23 mouse cellular contexts compared by ENCODE assay signal in the genomic region with DNA sequence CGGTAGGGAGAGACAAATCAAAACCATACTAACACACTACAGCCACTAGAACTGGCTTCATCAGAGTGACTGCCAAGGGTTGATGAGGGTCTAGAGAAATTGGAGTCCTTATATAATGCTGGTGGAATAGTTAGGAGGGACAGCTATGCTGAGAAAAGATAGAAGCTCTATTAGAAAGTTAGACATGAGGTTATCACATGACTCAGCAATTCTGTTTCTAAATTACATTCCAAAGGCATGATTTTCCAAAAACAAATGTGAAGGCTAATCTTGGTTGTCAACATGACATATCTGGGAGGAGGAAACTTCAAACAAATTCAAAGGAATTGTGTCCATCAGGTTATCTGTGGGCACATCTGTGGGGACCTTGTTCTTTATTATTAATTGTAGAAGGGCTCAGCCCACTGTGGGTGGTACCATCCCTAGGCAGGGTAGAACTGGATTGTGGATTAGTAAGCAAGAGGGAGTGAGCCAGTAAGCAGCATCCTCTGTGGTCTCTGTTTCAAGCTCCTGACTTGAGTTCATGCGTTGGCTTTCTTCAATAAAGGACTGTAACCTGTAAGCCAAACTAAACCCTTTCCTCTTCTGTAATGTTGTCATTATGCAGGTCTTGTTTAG. TPM values are rescaled to one million over a fixed set of nuclear protein-coding genes. Genes with fewer than 3 reads are reported as not detected.
DNase-seq lines count a peak whose midpoint lies in the region; ATAC-seq and TF ChIP-seq lines count a peak whose summit lies in the region.
"Had no signal": no experiment of that assay in that cellular context is flagged by ENCODE, and none has a peak within 500 bp of the region (broad histone marks: within the 10 kb centered on the region; RNA-seq: fewer than 3 reads in every experiment).

No protein-coding gene starts in this region.

- H3K9ac ChIP-seq in liver, embryonic 15.5 days = no peak overlapping the region
- H3K9ac ChIP-seq: limb, embryonic 13.5 days; neural tube, embryonic 12.5 days; stomach, embryonic 15.5 days had no signal

- H3ac ChIP-seq in C2C12 (ENCODE audit: control insufficient read depth, insufficient read length, low read depth) = no peak overlapping the region

- H3K27ac ChIP-seq in liver, embryonic 15.5 days (replicated peaks) = peak overlapping the region; percentile 82
- H3K27ac ChIP-seq: hindbrain, postnatal 0 days; limb, embryonic 13.5 days; neural tube, embryonic 12.5 days; stomach, embryonic 15.5 days had no signal

- TF ChIP-seq CTCF in C2C12 (IDR thresholded peaks at IDR 0.05; ENCODE audit: control insufficient read depth, insufficient read depth, insufficient read length) = no peak

- no peaks in the 10 kb centered on the region for H3K36me3 ChIP-seq in C2C12 (ENCODE audit: control insufficient read depth, insufficient read depth)
- peaks cover 4% of the 10 kb centered on the region for H3K36me3 ChIP-seq in erythroblast, embryonic 14.5 days (ENCODE audit: control insufficient read depth)
- H3K36me3 ChIP-seq in liver, embryonic 15.5 days (replicated peaks) = no peaks in the 10 kb centered on the region
- H3K36me3 ChIP-seq: limb, embryonic 13.5 days; neural tube, embryonic 12.5 days; stomach, embryonic 15.5 days had no signal

- no peaks in the 10 kb centered on the region for H3K9me3 ChIP-seq in erythroblast, embryonic 14.5 days (ENCODE audit: control insufficient read depth, low read length)
- no peaks in the 10 kb centered on the region for H3K9me3 ChIP-seq in liver, embryonic 15.5 days (replicated peaks)
- H3K9me3 ChIP-seq: limb, embryonic 13.5 days; neural tube, embryonic 12.5 days; stomach, embryonic 15.5 days had no signal

- peak overlapping the region; percentile 38 for H3K4me2 ChIP-seq in liver, embryonic 15.5 days
- H3K4me2 ChIP-seq: heart, embryonic 11.5 days; limb, embryonic 13.5 days; neural tube, embryonic 12.5 days; stomach, embryonic 15.5 days had no signal

- peak; percentile 53 for ATAC-seq in liver, embryonic 15.5 days (ENCODE audit: insufficient read depth)
- ATAC-seq: forebrain, embryonic 14.5 days; hindbrain, postnatal 0 days; lung, postnatal 0 days had no signal

- peaks cover 84% of the 10 kb centered on the region for H3K4me1 ChIP-seq in erythroblast, embryonic 14.5 days (ENCODE audit: control insufficient read depth)
- H3K4me1 ChIP-seq in liver, embryonic 15.5 days (replicated peaks) = peaks cover 50% of the 10 kb centered on the region
- H3K4me1 ChIP-seq: limb, embryonic 13.5 days; stomach, embryonic 15.5 days had no signal

- H3K27me3 ChIP-seq in C2C12 (ENCODE audit: control insufficient read depth, insufficient read depth, insufficient read length) = no peaks in the 10 kb centered on the region
- H3K27me3 ChIP-seq in erythroblast, embryonic 14.5 days (ENCODE audit: control insufficient read depth) = peaks cover 8% of the 10 kb centered on the region
- no peaks in the 10 kb centered on the region for H3K27me3 ChIP-seq in liver, embryonic 15.5 days
- H3K27me3 ChIP-seq: limb, embryonic 13.5 days; neural tube, embryonic 12.5 days; stomach, embryonic 15.5 days had no signal

- DNase-seq in adrenal gland, postnatal 10 days = peak; percentile 53
- no peak for DNase-seq in neural tube, embryonic 10.5 days (ENCODE audit: extremely low spot score, low spot score)
- DNase-seq in ovary, postnatal 10 days (ENCODE audit: low spot score) = no peak
- no peak for DNase-seq in frontal cortex, postnatal 36 days (ENCODE audit: low spot score in 2 of 2)
- DNase-seq: cerebellum, postnatal 10 days; kidney, adult 18-20 months; kidney, postnatal 14 days; layer of hippocampus, adult 9-11 months; thymus, postnatal 4 days had no signal

- WGBS in liver, embryonic 15.5 days (ENCODE audit: insufficient replicate concordance) = 57% methylated on average over 2 of the region's 2 CpGs

- no peaks in the 10 kb centered on the region for H3K79me3 ChIP-seq in C2C12 (ENCODE audit: low read depth)

- H3K79me2 ChIP-seq in C2C12 (ENCODE audit: control insufficient read depth, insufficient read depth) = no peaks in the 10 kb centered on the region

- H3K4me3 ChIP-seq in C2C12 (ENCODE audit: insufficient read depth, poor library complexity, severe bottlenecking) = no peak overlapping the region
- peak overlapping the region; percentile 52 for H3K4me3 ChIP-seq in erythroblast, embryonic 14.5 days (replicated peaks)
- peak overlapping the region; percentile 7; the same call in 1 of the 2 replicates for H3K4me3 ChIP-seq in liver, embryonic 15.5 days (replicated peaks)
- H3K4me3 ChIP-seq: limb, embryonic 13.5 days; neural tube, embryonic 12.5 days; stomach, embryonic 15.5 days had no signal

TF ChIP-seq in C2C12, 6 proteins besides CTCF, POLR2A, EP300 and RAD21:
- TF ChIP-seq USF1 (IDR thresholded peaks at IDR 0.05; ENCODE audit: low read depth) (peak; percentile 17), MYOG (IDR thresholded peaks at IDR 0.05; ENCODE audit: control insufficient read depth, extremely low read depth, insufficient read length) (no peak)

RNA-seq across cellular contexts. Expression of gene Gm42906, which starts 10.4 kb away (rescaled TPM):
- polyA plus RNA-seq in C2C12 (2012; fragmentation: generic; extraction: Trizol) = not detected
- total RNA-seq in adrenal gland, postnatal 10 days (2021) = not detected
- not detected in 2 replicates for polyA plus RNA-seq in erythroblast, embryonic 14.5 days (2012)
- polyA plus RNA-seq in liver, embryonic 15.5 days (2015; fragmentation: Nextera tagmentation; extraction: Ambion mirVana) = not detected in 2 replicates
- total RNA-seq: gastrocnemius, postnatal 4 days; hindbrain, postnatal 0 days; megakaryocyte, adult 5-6 weeks; midbrain, postnatal 0 days had no signal
- polyA plus RNA-seq: forebrain, embryonic 14.5 days; heart, embryonic 11.5 days; hindbrain, postnatal 0 days; limb, embryonic 13.5 days; midbrain, postnatal 0 days; neural tube, embryonic 12.5 days; spleen, adult 2 months; stomach, embryonic 15.5 days had no signal
